Mouse (Mus musculus) monocyte, adult 5-6 weeks (primary cell): Measurements from ENCODE around the gene Asz1. TPM values are rescaled to one million over a fixed set of nuclear protein-coding genes. Genes with fewer than 3 reads are reported as not detected.

Experiments used
- ATAC-seq: fragments of 153-309, 156-312 bp; replicated peaks from 2 replicates; pipeline ENCODE4 v1.8.0; 2017; ENCODE audit warnings: mild to moderate bottlenecking; ENCODE audit not compliant: low TSS enrichment, insufficient number of reproducible peaks, severe bottlenecking, poor library complexity, low FRiP score
- total RNA-seq: library from RNA; stranded (forward); fragments of 200-1000, 200-491, 200-594 nt; gene quantifications from 3 replicates; pipeline ENCODE4 v1.2.3, GENCODE M21; 2017

Asz1 gene
- total RNA-seq, 1 experiment from 2014 or later: not detected

GRCm38 (mm10) chr6:18024133-18024794, 84.6 kb downstream of the Asz1 start:
- ATAC-seq: no peak

GRCm38 (mm10) chr6:18013346-18013745, 95.5 kb downstream of the Asz1 start:
- ATAC-seq: no peak

GRCm38 (mm10) chr6:18007356-18007755, 101.5 kb downstream of the Asz1 start:
- no peak for ATAC-seq

GRCm38 (mm10) chr6:18002065-18002464, 106.8 kb downstream of the Asz1 start:
- ATAC-seq: no peak

Other genes starting within 250 kb of the Asz1 start
- not detected in 3 replicates for gene Wnt2, start 78.5 kb downstream of the Asz1 start, total RNA-seq
- gene Cftr, start 61.6 kb upstream of the Asz1 start, total RNA-seq: 1.1 TPM in 1 of 3 replicates, not detected in the others